Mouse (Mus musculus) hindbrain, embryonic 10.5 days (tissue): ENCODE measurements around the gene Ypel1. TPM values are rescaled to one million over a fixed set of nuclear protein-coding genes. Genes with fewer than 3 reads are reported as not detected.

Experiments used
- DNase-seq: peaks from one replicate; pipeline ENCODE4 v3.0.0-alpha.2; 2017; ENCODE audit warnings: low spot score
- H3K27ac ChIP-seq: fragments of 300-500 bp; sonication (generic); 2 replicates; pipeline ENCODE4 v1.5.1; 2016; ENCODE audit warnings: mild to moderate bottlenecking, moderate library complexity
- H3K27me3 ChIP-seq: fragments of 300-500 bp; sonication (generic); 2 replicates; pipeline ENCODE4 v1.6.1; 2016; ENCODE audit warnings: mild to moderate bottlenecking; ENCODE audit not compliant: poor library complexity, insufficient read depth, severe bottlenecking
- H3K36me3 ChIP-seq: fragments of 300-500 bp; sonication (generic); 2 replicates; pipeline ENCODE4 v1.6.1; 2016; ENCODE audit warnings: mild to moderate bottlenecking, moderate library complexity
- H3K4me1 ChIP-seq: fragments of 300-500 bp; sonication (generic); replicated peaks from 2 replicates; pipeline ENCODE4 v1.6.1; 2016; ENCODE audit warnings: mild to moderate bottlenecking
- H3K4me3 ChIP-seq: fragments of 300-500 bp; sonication (generic); 2 replicates; pipeline ENCODE4 v1.5.1; 2016; ENCODE audit warnings: mild to moderate bottlenecking, moderate library complexity
- H3K9me3 ChIP-seq: fragments of 300-500 bp; sonication (generic); 2 replicates; pipeline ENCODE4 v1.6.1; 2016; ENCODE audit warnings: mild to moderate bottlenecking, moderate library complexity
- WGBS: fragments of 180-500 bp; shearing (Covaris S2); methylation state at CpG from one replicate; pipeline ENCODE4 v1.1.7; 2016; 5-methylcytosine and 5-hydroxymethylcytosine counted together
- polyA plus RNA-seq: library from polyadenylated mRNA; unstranded; fragments of >200 nt; fragmentation: Nextera tagmentation; extraction: Ambion mirVana; gene quantifications from 2 replicates; pipeline ENCODE4 v1.2.1, GENCODE M21; 2016

The Ypel1 gene
- polyA plus RNA-seq, 1 experiment from 2014 or later: 103 TPM

- DNase-seq: no peak
- Histone ChIP-seq H3K36me3 (no peaks in the 10 kb centered on the region), H3K27me3 (0 out of 2 replicates have a peak, but pooled peaks cover 4% of the 10 kb centered on the region), H3K4me1 (no peaks in the 10 kb centered on the region), H3K4me3 (no peak overlapping the region), H3K27ac (no peak overlapping the region), H3K9me3 (no peaks in the 10 kb centered on the region)
- 75% methylated on average over 1 of the region's 1 CpGs for WGBS
Measured at GRCm38 (mm10) chr16:17062338-17062737, 7.2 kb upstream of the Ypel1 start.

GRCm38 (mm10) chr16:17067552-17067951, 1.9 kb upstream of the Ypel1 start:
- WGBS: 96% methylated on average over 2 of the region's 2 CpGs
- no peak for DNase-seq
- Histone ChIP-seq H3K27ac (no peak overlapping the region), H3K4me3 (no peak overlapping the region), H3K4me1 (peaks cover 15% of the 10 kb centered on the region), H3K36me3 (peaks cover 14% of the 10 kb centered on the region), H3K27me3 (0 out of 2 replicates have a peak, but pooled peaks cover 4% of the 10 kb centered on the region), H3K9me3 (no peaks in the 10 kb centered on the region)

- WGBS: 49% methylated on average over 6 of the region's 6 CpGs
- no peaks in the 10 kb centered on the region for H3K27me3 ChIP-seq
- H3K36me3 ChIP-seq: peaks cover 45% of the 10 kb centered on the region
- no peak for DNase-seq
- peak overlapping the region; percentile 82 for H3K4me3 ChIP-seq
- H3K27ac ChIP-seq: peak overlapping the region; percentile 98
- peaks cover 15% of the 10 kb centered on the region for H3K4me1 ChIP-seq
- H3K9me3 ChIP-seq: peaks cover 10% of the 10 kb centered on the region
Measured at GRCm38 (mm10) chr16:17070716-17071115, 1.2 kb downstream of the Ypel1 start.

- peaks cover 15% of the 10 kb centered on the region for H3K4me1 ChIP-seq
- H3K27me3 ChIP-seq: no peaks in the 10 kb centered on the region
- peaks cover 68% of the 10 kb centered on the region for H3K36me3 ChIP-seq
- no peak overlapping the region for H3K4me3 ChIP-seq
- 97% methylated on average over 7 of the region's 7 CpGs for WGBS
- DNase-seq: no peak
- no peak overlapping the region for H3K27ac ChIP-seq
- H3K9me3 ChIP-seq: peaks cover 16% of the 10 kb centered on the region
Measured at GRCm38 (mm10) chr16:17073000-17073399, 3.5 kb downstream of the Ypel1 start.

- DNase-seq: no peak
- no peak overlapping the region for H3K4me3 ChIP-seq
- peaks cover 95% of the 10 kb centered on the region for H3K36me3 ChIP-seq
- no peaks in the 10 kb centered on the region for H3K27me3 ChIP-seq
- H3K9me3 ChIP-seq: peaks cover 16% of the 10 kb centered on the region
- peaks cover 8% of the 10 kb centered on the region for H3K4me1 ChIP-seq
- WGBS: 94% methylated on average over 2 of the region's 2 CpGs
- H3K27ac ChIP-seq: no peak overlapping the region
Measured at GRCm38 (mm10) chr16:17076301-17076700, 6.8 kb downstream of the Ypel1 start.

- Histone ChIP-seq H3K27ac (no peak overlapping the region), H3K27me3 (no peaks in the 10 kb centered on the region), H3K4me3 (no peak overlapping the region), H3K9me3 (peaks cover 16% of the 10 kb centered on the region), H3K36me3 (peaks cover 97% of the 10 kb centered on the region), H3K4me1 (peaks cover 4% of the 10 kb centered on the region; the same call in 1 of the 2 replicates)
- no peak for DNase-seq
Measured at GRCm38 (mm10) chr16:17076869-17077268, 7.4 kb downstream of the Ypel1 start.

GRCm38 (mm10) chr16:17078101-17078500, 8.6 kb downstream of the Ypel1 start:
- H3K36me3 ChIP-seq: peaks cover 98% of the 10 kb centered on the region
- WGBS: 96% methylated on average over 7 of the region's 7 CpGs
- no peak overlapping the region for H3K27ac ChIP-seq
- no peak for DNase-seq
- H3K4me3 ChIP-seq: no peak overlapping the region
- no peaks in the 10 kb centered on the region for H3K4me1 ChIP-seq
- H3K9me3 ChIP-seq: peaks cover 16% of the 10 kb centered on the region
- no peaks in the 10 kb centered on the region for H3K27me3 ChIP-seq

- DNase-seq: no peak
- WGBS: 92% methylated on average over 6 of the region's 6 CpGs
- no peak overlapping the region for H3K4me3 ChIP-seq
- H3K36me3 ChIP-seq: peaks cover 98% of the 10 kb centered on the region
- H3K27me3 ChIP-seq: no peaks in the 10 kb centered on the region
- H3K9me3 ChIP-seq: no peaks in the 10 kb centered on the region
- H3K27ac ChIP-seq: no peak overlapping the region
- H3K4me1 ChIP-seq: no peaks in the 10 kb centered on the region
Measured at GRCm38 (mm10) chr16:17082121-17082792, 12.8 kb downstream of the Ypel1 start.

- 92% methylated on average over 4 of the region's 4 CpGs for WGBS
- peaks cover 100% of the 10 kb centered on the region for H3K36me3 ChIP-seq
Measured at GRCm38 (mm10) chr16:17085636-17086035, 16.1 kb downstream of the Ypel1 start.

GRCm38 (mm10) chr16:17086241-17086640, 16.7 kb downstream of the Ypel1 start:
- H3K27me3 ChIP-seq: no peaks in the 10 kb centered on the region
- no peaks in the 10 kb centered on the region for H3K4me1 ChIP-seq
- peaks cover 100% of the 10 kb centered on the region for H3K36me3 ChIP-seq
- no peaks in the 10 kb centered on the region for H3K9me3 ChIP-seq
- no peak for DNase-seq
- no peak overlapping the region for H3K27ac ChIP-seq
- no peak overlapping the region for H3K4me3 ChIP-seq
- 90% methylated on average over 3 of the region's 3 CpGs for WGBS

More at GRCm38 (mm10) chr16:17085636-17086035, 16.1 kb downstream of the Ypel1 start:
- H3K27me3 ChIP-seq: no peaks in the 10 kb centered on the region
- no peak overlapping the region for H3K4me3 ChIP-seq
- no peak for DNase-seq
- no peaks in the 10 kb centered on the region for H3K4me1 ChIP-seq
- no peaks in the 10 kb centered on the region for H3K9me3 ChIP-seq
- H3K27ac ChIP-seq: no peak overlapping the region

GRCm38 (mm10) chr16:17086669-17087193, 17.2 kb downstream of the Ypel1 start:
- peaks cover 100% of the 10 kb centered on the region for H3K36me3 ChIP-seq
- H3K27me3 ChIP-seq: no peaks in the 10 kb centered on the region
- H3K9me3 ChIP-seq: no peaks in the 10 kb centered on the region
- H3K27ac ChIP-seq: no peak overlapping the region
- no peak for DNase-seq
- 76% methylated on average over 13 of the region's 13 CpGs for WGBS
- no peak overlapping the region for H3K4me3 ChIP-seq
- H3K4me1 ChIP-seq: no peaks in the 10 kb centered on the region

- no peaks in the 10 kb centered on the region for H3K9me3 ChIP-seq
- no peak overlapping the region for H3K27ac ChIP-seq
- WGBS: 84% methylated on average over 3 of the region's 3 CpGs
- H3K36me3 ChIP-seq: peaks cover 100% of the 10 kb centered on the region
- H3K4me1 ChIP-seq: no peaks in the 10 kb centered on the region
- DNase-seq: no peak
- no peak overlapping the region for H3K4me3 ChIP-seq
- H3K27me3 ChIP-seq: no peaks in the 10 kb centered on the region
Measured at GRCm38 (mm10) chr16:17088346-17088745, 18.9 kb downstream of the Ypel1 start.

GRCm38 (mm10) chr16:17096938-17097337, 27.4 kb downstream of the Ypel1 start:
- DNase-seq: no peak
- 93% methylated on average over 3 of the region's 3 CpGs for WGBS
- peaks cover 99% of the 10 kb centered on the region for H3K36me3 ChIP-seq
- no peaks in the 10 kb centered on the region for H3K27me3 ChIP-seq
- no peaks in the 10 kb centered on the region for H3K9me3 ChIP-seq
- H3K27ac ChIP-seq: no peak overlapping the region
- H3K4me3 ChIP-seq: no peak overlapping the region
- no peaks in the 10 kb centered on the region for H3K4me1 ChIP-seq
